Mouse (Mus musculus) cerebellum, adult 8-10 months (tissue): Measurements from ENCODE around the gene Ctdsp1.

ENCODE experiments used
- DNase-seq: peaks from one replicate; pipeline ENCODE4 v3.0.0; 2022

Ctdsp1 gene

DNA sequence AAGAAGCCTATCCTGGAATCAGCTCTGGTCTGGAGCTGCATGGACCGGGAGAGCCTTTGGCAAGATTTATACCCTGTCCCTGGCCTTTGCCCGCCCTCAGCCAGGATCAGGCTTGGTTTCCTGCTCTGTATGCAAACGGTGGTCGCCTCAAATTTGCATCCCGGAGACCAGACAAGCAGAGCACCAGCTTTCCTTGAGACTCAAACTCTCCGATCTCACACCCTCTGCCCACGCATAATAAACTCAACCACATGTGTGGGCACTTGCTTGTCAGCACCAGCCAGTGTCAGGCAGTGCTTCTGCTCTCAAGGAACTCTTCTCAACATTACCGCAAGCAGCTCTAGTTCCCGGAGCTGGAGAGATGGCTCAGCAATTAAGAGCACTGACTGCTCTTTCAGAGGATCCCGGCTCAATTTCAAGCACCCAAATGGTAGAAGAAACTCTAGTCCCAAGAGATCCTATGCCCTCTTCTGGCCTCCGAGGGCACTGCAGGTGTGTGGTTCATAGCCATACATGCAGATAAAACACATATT, 6.7 kb downstream of the Ctdsp1 start:
- peak; percentile 76 for DNase-seq

- DNase-seq, result no peak
Measured at GRCm38 (mm10) chr1:74400531-74400930, 9.2 kb downstream of the Ctdsp1 start.

DNA sequence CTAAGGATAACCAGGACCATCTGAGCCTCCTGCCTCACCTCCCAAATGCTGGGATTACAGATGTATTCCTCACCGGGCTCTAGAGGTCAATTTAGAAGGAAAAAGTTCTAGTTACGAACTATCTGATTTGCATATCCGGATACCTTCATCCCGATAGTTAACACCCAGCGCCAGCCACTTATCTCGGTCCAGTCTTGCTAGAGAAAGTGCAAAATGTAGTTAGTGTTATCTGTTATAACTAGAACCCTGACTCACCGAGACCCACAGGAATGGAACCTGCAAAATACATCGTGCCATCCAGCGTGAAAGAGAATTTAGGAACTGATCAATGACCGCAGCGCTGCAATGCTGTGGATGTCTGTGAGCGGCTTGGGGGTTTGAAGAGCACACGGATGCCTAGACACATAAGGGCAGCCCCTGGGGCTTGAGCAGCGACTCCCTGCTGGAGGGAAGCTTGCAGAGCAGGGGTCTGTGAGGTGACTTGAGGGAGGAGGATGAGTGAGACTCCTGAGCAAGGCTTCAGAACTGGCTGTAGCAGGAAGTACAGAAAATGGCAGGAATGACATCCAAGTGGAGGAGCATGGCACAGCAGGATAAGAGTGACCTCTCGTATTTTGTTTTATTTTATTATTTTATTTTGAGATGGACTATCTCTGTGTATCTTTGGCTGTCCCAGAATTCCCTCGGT, 9.8 kb downstream of the Ctdsp1 start:
- DNase-seq, result no peak

- DNase-seq, result no peak
Measured at GRCm38 (mm10) chr1:74404206-74404605, 12.9 kb downstream of the Ctdsp1 start.

DNA sequence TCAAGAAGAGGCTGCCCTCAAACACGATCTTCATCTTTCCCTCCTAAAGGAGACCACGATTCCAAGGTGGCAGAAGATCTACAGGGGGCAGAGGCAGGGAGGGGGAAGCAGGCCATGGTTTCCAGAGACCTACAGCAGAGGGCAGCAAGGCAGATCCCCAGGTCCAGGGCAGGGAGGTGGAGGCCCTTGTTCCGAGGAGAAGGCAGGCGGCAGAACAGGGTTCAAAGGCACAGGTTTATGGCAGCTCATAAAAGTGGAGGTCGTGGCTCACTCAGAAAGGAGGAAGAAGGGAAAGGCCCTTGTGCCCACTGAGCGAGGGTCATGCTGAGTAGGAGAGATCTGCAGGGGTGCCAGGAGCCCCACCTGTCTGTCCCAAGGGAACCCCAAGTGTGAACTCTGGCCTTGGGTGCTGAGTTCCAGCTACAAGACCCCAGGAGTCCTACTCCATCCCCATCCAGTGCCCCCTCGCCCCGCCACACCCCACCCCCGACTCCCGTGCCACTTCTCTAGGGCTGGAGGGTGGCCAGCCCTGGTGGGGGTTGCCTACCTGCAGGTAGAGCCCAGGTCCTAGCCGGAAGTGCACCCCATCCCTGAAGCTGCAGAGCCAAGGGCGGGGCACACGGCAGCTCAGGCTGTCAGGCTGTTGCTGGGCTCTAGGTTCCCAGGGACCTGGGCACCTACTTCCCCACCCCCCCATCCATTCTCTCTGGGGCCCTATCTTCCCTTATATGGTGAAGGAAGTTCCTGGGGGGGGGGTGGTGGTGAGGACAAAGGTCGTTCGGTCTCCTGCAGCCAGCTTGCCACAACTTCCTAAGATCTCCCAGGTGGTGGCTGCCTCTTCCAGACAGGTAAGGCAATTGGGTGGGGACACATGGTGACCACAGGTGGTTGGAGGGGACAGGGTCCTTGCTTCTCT, 17.5 kb downstream of the Ctdsp1 start, which contains the start of gene Vil1:
Vil1 (plus strand) TSS at position 788 of the 916 bp plus-strand sequence.
- no peak for DNase-seq

GRCm38 (mm10) chr1:74411753-74412325, 20.5 kb downstream of the Ctdsp1 start:
- DNase-seq, result no peak

- DNase-seq, result no peak
Measured at GRCm38 (mm10) chr1:74412711-74413110, 21.4 kb downstream of the Ctdsp1 start.

DNA sequence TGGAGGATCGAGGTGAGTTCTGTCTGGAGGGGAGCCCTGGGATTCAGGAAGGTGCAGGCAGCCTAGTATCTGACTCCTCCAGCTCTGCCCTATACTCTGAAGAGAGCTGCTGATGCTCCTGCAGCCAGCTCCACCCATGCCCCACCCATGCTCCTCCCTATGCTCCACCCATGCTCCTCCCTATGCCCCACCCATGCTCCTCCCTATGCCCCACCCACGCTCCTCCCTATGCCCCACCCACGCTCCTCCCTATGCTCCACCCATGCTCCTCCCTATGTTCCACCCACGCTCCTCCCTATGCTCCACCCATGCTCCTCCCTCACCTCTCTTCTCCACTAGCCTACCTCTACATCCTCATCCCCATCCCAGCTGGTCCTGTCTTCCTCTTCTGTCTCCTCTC, 23.8 kb downstream of the Ctdsp1 start:
- peak; percentile 13 for DNase-seq

- DNase-seq, result peak; percentile 14
Measured at GRCm38 (mm10) chr1:74418747-74419439, 27.6 kb downstream of the Ctdsp1 start.

GRCm38 (mm10) chr1:74419440-74419794, 28.1 kb downstream of the Ctdsp1 start:
- no peak for DNase-seq

DNA sequence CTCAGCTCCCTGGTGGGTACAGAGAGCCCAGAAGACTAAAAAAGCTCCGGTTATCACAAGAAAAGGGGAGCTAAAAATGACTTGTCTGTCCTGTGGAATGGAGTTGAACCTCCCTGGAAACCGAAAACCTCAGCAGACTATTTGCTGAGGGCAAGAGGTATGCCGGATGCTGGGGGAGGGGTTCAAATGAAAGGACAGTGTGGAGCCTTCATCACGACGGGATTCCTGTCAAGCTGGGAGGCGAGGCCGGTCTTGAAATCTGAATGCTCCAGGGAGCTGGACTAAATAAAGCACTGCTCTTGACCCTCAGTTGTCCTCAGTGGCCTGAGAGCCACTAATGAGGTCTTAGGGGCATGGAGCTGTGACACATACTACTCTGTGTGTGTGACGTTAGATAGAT, 31.8 kb downstream of the Ctdsp1 start:
- no peak for DNase-seq

- DNase-seq, result no peak
Measured at GRCm38 (mm10) chr1:74425845-74426244, 34.5 kb downstream of the Ctdsp1 start.

DNA sequence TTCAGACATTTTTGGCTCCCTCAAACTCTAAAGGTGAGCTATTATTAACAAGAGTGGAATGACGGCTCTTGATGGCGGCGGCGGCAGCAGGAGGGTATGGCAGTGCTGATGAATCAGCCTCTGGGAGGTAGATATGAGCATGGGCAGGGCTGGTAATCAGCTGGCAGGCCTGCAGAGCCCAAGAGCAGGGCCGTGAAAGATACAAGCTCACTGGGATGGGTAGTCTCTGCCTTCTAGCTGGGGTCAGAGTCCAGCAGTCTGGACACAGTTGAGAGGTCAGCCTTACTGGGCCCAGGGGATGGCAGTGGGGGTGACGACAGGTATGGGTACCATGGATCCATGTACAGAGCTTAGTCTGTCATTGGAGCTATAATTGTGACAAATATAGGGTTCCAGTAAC, 41.9 kb downstream of the Ctdsp1 start:
- no peak for DNase-seq

DNA sequence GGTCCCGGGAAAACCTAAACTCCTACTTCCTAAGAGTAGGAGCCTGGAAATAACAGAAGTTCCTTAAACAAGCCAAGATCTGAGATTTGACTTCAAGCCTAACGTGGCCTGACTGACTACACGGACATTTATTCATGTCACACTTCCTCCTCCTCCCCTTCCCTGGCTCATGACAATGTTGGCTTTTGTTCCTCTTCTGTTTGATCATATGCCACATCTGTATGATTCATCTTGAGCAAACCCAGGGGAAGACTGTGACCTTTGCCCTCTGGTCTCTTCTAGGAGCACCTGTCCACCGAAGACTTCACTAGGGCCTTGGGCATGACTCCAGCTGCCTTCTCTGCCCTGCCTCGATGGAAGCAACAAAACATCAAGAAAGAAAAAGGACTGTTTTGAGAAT, 43.3 kb downstream of the Ctdsp1 start:
- DNase-seq, result no peak

- no peak for DNase-seq
Measured at GRCm38 (mm10) chr1:74435563-74435962, 44.3 kb downstream of the Ctdsp1 start.

DNA sequence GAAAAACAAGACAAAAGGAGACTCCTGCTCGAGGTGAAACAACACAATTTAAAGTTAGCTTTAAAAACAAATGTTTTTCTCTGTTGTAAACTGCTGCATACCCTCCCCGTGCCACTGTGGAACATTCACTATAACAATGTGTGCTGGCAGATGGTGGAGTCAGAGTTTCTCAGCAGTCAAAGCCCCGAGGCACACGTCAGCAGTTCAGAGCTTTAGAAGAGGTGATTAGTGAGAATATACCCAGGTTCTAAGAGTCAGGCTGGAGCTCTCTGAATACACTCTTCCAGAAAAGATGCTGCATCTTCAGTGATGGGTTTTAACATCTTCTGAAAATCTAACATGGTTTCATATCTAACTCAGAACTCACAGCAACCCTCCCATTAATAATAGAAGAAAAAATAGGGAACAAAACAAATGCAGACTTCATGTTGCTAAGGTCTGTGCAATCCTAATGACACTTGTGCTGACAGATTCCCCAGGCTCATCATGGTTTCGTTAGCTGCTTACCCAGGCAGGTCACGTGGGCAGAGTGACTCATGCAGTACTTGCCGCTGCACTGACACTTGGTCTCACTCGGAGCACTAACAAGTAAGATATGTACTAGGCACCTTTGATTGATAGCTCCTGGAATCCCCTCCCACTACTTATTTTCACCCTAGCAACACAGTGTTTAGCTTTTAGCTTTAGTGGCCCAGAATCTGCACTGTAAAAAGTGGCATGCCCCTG, 46.6 kb downstream of the Ctdsp1 start:
- DNase-seq, result no peak

DNA sequence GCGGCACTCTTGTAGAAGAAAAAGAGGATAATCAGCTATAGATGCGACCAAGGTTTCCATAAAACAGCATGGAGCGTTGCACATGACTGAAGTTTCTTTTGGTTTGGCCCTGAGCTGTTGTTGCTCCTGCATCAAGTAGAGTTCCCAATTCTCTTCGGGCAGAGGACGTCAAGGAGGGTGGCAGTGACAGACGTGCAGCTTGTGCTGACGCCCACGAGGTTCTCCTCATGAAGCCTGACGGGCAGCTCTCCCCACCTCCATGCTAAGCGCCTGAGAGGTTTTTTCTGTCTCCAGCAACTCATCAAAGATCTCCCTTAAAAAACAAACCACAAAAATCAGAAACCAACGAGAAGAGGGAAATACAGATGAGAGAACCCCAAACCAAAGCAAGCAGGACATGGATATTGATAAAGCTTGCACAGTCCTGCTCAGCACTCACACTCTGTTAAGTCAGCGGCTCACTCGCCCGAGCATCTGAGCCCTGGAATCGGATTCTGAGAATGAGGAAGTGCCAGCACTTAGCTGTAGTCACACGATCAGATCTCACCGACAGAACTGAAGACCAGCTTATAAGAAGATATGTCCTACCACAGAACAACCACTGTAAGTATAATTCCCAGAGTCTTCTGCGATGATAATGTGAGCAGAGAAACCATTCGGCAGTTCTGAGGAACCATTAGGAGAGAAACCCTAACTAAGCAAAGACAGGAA, 48.0 kb downstream of the Ctdsp1 start:
- DNase-seq, result no peak

DNA sequence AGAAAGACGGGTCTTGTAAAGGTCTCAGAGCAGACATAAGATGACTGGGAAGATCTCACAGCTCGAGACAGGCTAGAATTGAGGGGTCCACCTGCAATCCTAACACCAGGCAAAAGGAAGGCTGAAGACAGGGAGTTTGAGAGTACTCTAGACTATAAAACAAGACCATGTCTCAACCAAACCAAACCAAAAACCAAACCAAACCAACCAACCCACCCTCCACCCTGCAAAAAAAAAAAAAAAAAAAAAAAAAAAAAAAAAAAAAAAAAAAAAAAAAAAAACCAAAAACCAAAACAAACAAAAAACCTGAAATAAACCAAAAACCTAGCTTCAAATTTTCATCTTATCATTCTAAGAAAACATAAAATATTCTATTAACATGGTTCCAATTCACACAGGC, 53.2 kb downstream of the Ctdsp1 start:
- DNase-seq, result no peak
